Mouse (Mus musculus) liver, adult 2 months (tissue): Measurements from ENCODE around the gene Apoa2.

ENCODE experiments used
- CTCF ChIP-seq: fragments of 200-500 bp; IDR thresholded peaks from 2 replicates; pipeline ENCODE4 v1.5.1; 2011; ENCODE audit warnings: low read depth, low read length, control low read depth
- POLR2A ChIP-seq: fragments of 200-500 bp; IDR thresholded peaks from 2 replicates; pipeline ENCODE4 v1.6.1; 2011; ENCODE audit warnings: low read length, control low read depth; ENCODE audit not compliant: insufficient read depth; ENCODE audit errors: extremely low read depth

GRCm38 (mm10) chr1:171239992-171240744, 15.3 kb downstream of the Apoa2 start:
- TF ChIP-seq POLR2A (no peak), CTCF (no peak)
